ENCODE assay signal across 21 mouse cellular contexts in genomic region chr8:126813621-126814020, GRCm38 (mm10).
DNase-seq lines count a peak whose midpoint lies in the region; ATAC-seq and TF ChIP-seq lines count a peak whose summit lies in the region.
"Had no signal": no experiment of that assay in that cellular context is flagged by ENCODE, and none has a peak within 500 bp of the region (broad histone marks: within the 10 kb centered on the region; RNA-seq: fewer than 3 reads in every experiment).

No protein-coding gene starts in this region.

- TF ChIP-seq CTCF in heart, adult 2 months (IDR thresholded peaks at IDR 0.05), result peak; percentile 52
- TF ChIP-seq CTCF in liver, postnatal 0 days (IDR thresholded peaks at IDR 0.05; ENCODE audit: low read depth), result peak; percentile 50
- TF ChIP-seq CTCF in CH12.LX (conservative IDR thresholded peaks at IDR 0.05 in 1 of 2, IDR thresholded peaks at IDR 0.05 in 1 of 2; ENCODE audit: low read depth in 2 of 2, low read length in 2 of 2), result peak; percentile 27 to 37; a peak in 1 of 4 replicates

- H3K9ac ChIP-seq in heart, adult 2 months (ENCODE audit: low read depth, low read length), result no peak overlapping the region
- H3K9ac ChIP-seq in liver, postnatal 0 days (replicated peaks), result no peak overlapping the region
- no peak overlapping the region for H3K9ac ChIP-seq in liver, embryonic 12.5 days
- H3K9ac ChIP-seq in CH12.LX (ENCODE audit: insufficient read depth, low read depth), result no peak overlapping the region
- H3K9ac ChIP-seq: embryonic facial prominence, embryonic 15.5 days; forebrain, embryonic 15.5 days; limb, embryonic 13.5 days; midbrain, embryonic 15.5 days; neural tube, embryonic 12.5 days had no signal

- no peaks in the 10 kb centered on the region; the same call in 1 of the 2 replicates for H3K4me1 ChIP-seq in heart, adult 2 months (ENCODE audit: control insufficient read depth, insufficient read depth, low read length)
- peaks cover 14% of the 10 kb centered on the region for H3K4me1 ChIP-seq in liver, postnatal 0 days (ENCODE audit: insufficient read depth)
- H3K4me1 ChIP-seq in liver, embryonic 12.5 days, result peaks cover 31% of the 10 kb centered on the region
- peaks cover 12 to 55% of the 10 kb centered on the region in 2 experiments for H3K4me1 ChIP-seq in CH12.LX (ENCODE audit: control insufficient read depth in 1 of 2, insufficient read depth in 2 of 2)
- H3K4me1 ChIP-seq: embryonic facial prominence, embryonic 15.5 days; forebrain, embryonic 15.5 days; limb, embryonic 13.5 days; midbrain, embryonic 15.5 days; neural tube, embryonic 12.5 days had no signal

- no peak for DNase-seq in heart, adult 2 months
- no peak for DNase-seq in heart, postnatal 4 days
- no peak for DNase-seq in liver, postnatal 0 days
- no peak for DNase-seq in CH12.LX (ENCODE audit: extremely low read depth)
- DNase-seq in R1 (ENCODE audit: low read depth, low spot score), result peak; percentile 53
- no peak for DNase-seq in ovary, postnatal 14 days (ENCODE audit: low spot score)
- DNase-seq: cerebellum, adult 18-20 months; gastrocnemius, postnatal 14 days; heart, postnatal 36 days; kidney, postnatal 4 days; lung, postnatal 4 days; right cerebral cortex, postnatal 4 days had no signal

- no peaks in the 10 kb centered on the region for H3K79me2 ChIP-seq in heart, adult 2 months (replicated peaks; ENCODE audit: control insufficient read depth, insufficient read depth, low read length)
- H3K79me2 ChIP-seq in CH12.LX (replicated peaks; ENCODE audit: control insufficient read depth, extremely low read depth, insufficient read depth, poor library complexity, severe bottlenecking), result no peaks in the 10 kb centered on the region

- TF ChIP-seq POLR2A in heart, adult 2 months (IDR thresholded peaks at IDR 0.05; ENCODE audit: insufficient read depth, low read depth, low read length), result no peak
- no peak for TF ChIP-seq POLR2A in CH12.LX (IDR thresholded peaks at IDR 0.05; ENCODE audit: low read depth, low read length)

- in situ Hi-C loops in CH12.LX (cut with MboI; ENCODE audit: low pct_ligation_motif_present, low pct_unique_long_range_greater_than_20kb, low sequenced_read_pairs), result no loop called here

- no peak overlapping the region for H3K4me2 ChIP-seq in liver, postnatal 0 days (ENCODE audit: low read depth, low read length)
- H3K4me2 ChIP-seq in liver, embryonic 12.5 days, result no peak overlapping the region
- no peak overlapping the region for H3K4me2 ChIP-seq in CH12.LX (ENCODE audit: insufficient read depth, low read depth, poor library complexity, severe bottlenecking)
- H3K4me2 ChIP-seq: embryonic facial prominence, embryonic 15.5 days; forebrain, embryonic 15.5 days; heart, embryonic 11.5 days; limb, embryonic 13.5 days; midbrain, embryonic 15.5 days; neural tube, embryonic 12.5 days had no signal

- WGBS in heart, adult 2 months, result 85% methylated on average over 4 of the region's 4 CpGs
- 77% methylated on average over 4 of the region's 4 CpGs for whole genome bisulfite sequencing in liver, postnatal 0 days (ENCODE audit: insufficient replicate concordance)
- WGBS in liver, embryonic 12.5 days (ENCODE audit: insufficient replicate concordance), result 83% methylated on average over 4 of the region's 4 CpGs

- intact Hi-C loops in heart, adult 2 months (cut with DNase I), result no loop called here

- H3K9me3 ChIP-seq in liver, postnatal 0 days (ENCODE audit: low read length), result peaks cover 6% of the 10 kb centered on the region; the same call in 1 of the 2 replicates
- peaks cover 10% of the 10 kb centered on the region; the same call in 1 of the 2 replicates for H3K9me3 ChIP-seq in liver, embryonic 12.5 days (replicated peaks)
- H3K9me3 ChIP-seq in CH12.LX (replicated peaks; ENCODE audit: low read length), result peaks cover 15% of the 10 kb centered on the region
- H3K9me3 ChIP-seq: midbrain, embryonic 15.5 days had no signal

- H3K4me3 ChIP-seq in heart, adult 2 months, result no peak overlapping the region
- H3K4me3 ChIP-seq in liver, postnatal 0 days (ENCODE audit: low read depth, low read length), result no peak overlapping the region
- H3K4me3 ChIP-seq in liver, embryonic 12.5 days, result no peak overlapping the region
- H3K4me3 ChIP-seq in CH12.LX (replicated peaks in 1 of 3; ENCODE audit: low read depth in 2 of 3, low read length in 2 of 3, poor library complexity in 1 of 3), result no peak overlapping the region
- H3K4me3 ChIP-seq: embryonic facial prominence, embryonic 15.5 days; forebrain, embryonic 15.5 days; limb, embryonic 13.5 days; midbrain, embryonic 15.5 days; neural tube, embryonic 12.5 days had no signal

- dilution Hi-C loops in CH12.LX (cut with MboI; ENCODE audit: extremely low pct_ligation_motif_present, extremely low pct_unique_long_range_greater_than_20kb, low sequenced_read_pairs), result no loop called here

- H3K36me3 ChIP-seq in heart, adult 2 months (ENCODE audit: control insufficient read depth, insufficient read depth, low read length), result no peaks in the 10 kb centered on the region
- no peaks in the 10 kb centered on the region for H3K36me3 ChIP-seq in liver, postnatal 0 days (replicated peaks; ENCODE audit: insufficient read depth, low read length)
- no peaks in the 10 kb centered on the region for H3K36me3 ChIP-seq in liver, embryonic 12.5 days
- peaks cover 3 to 26% of the 10 kb centered on the region in 2 experiments for H3K36me3 ChIP-seq in CH12.LX (replicated peaks in 1 of 2; ENCODE audit: control insufficient read depth in 1 of 2, insufficient read depth in 1 of 2, low read length in 1 of 2)
- H3K36me3 ChIP-seq: embryonic facial prominence, embryonic 15.5 days; forebrain, embryonic 15.5 days; midbrain, embryonic 15.5 days; neural tube, embryonic 12.5 days had no signal

- ATAC-seq in liver, postnatal 0 days, result no peak
- no peak for ATAC-seq in liver, embryonic 12.5 days
- ATAC-seq in megakaryocyte progenitor cell, adult 5-6 weeks (replicated peaks; ENCODE audit: poor library complexity), result no peak
- ATAC-seq: forebrain, embryonic 15.5 days; inflammation-experienced regulatory T-cells, adult 6 months; midbrain, embryonic 15.5 days had no signal

- H3K27me3 ChIP-seq in heart, adult 2 months (ENCODE audit: control insufficient read depth, insufficient read depth, low read length), result no peaks in the 10 kb centered on the region
- H3K27me3 ChIP-seq in liver, postnatal 0 days (ENCODE audit: insufficient read depth, low read length), result no peaks in the 10 kb centered on the region
- H3K27me3 ChIP-seq in liver, embryonic 12.5 days (replicated peaks), result peaks cover 9% of the 10 kb centered on the region
- peaks cover 7% of the 10 kb centered on the region for H3K27me3 ChIP-seq in CH12.LX (replicated peaks)
- H3K27me3 ChIP-seq: embryonic facial prominence, embryonic 15.5 days; forebrain, embryonic 15.5 days; midbrain, embryonic 15.5 days; neural tube, embryonic 12.5 days had no signal

- peak; percentile 34 for TF ChIP-seq RAD21 in CH12.LX (IDR thresholded peaks at IDR 0.05; ENCODE audit: low read depth, low read length)

- H3K27ac ChIP-seq in heart, adult 2 months, result no peak overlapping the region
- no peak overlapping the region for H3K27ac ChIP-seq in liver, postnatal 0 days (ENCODE audit: low read depth)
- no peak overlapping the region for H3K27ac ChIP-seq in liver, embryonic 12.5 days
- no peak overlapping the region for H3K27ac ChIP-seq in CH12.LX (ENCODE audit: insufficient read depth, low read depth)
- H3K27ac ChIP-seq: embryonic facial prominence, embryonic 15.5 days; forebrain, embryonic 15.5 days; limb, embryonic 13.5 days; midbrain, embryonic 15.5 days; neural tube, embryonic 12.5 days had no signal

- no peak for TF ChIP-seq EP300 in heart, adult 2 months (IDR thresholded peaks at IDR 0.05; ENCODE audit: insufficient read depth, low read depth, low read length)
- TF ChIP-seq EP300 in liver, postnatal 0 days (IDR thresholded peaks at IDR 0.05; ENCODE audit: low read depth), result no peak
- no peak for TF ChIP-seq EP300 in CH12.LX (IDR thresholded peaks at IDR 0.05; ENCODE audit: low read length)

TF ChIP-seq in CH12.LX, 34 proteins besides CTCF, POLR2A, EP300 and RAD21:
- TF ChIP-seq KAT2A (IDR thresholded peaks at IDR 0.05; ENCODE audit: insufficient replicate concordance, low read length) (no peak), JUND (conservative IDR thresholded peaks at IDR 0.05; ENCODE audit: low read depth, low read length) (no peak), ZC3H11A (IDR thresholded peaks at IDR 0.05; ENCODE audit: low read depth, low read length) (no peak), MAFK (IDR thresholded peaks at IDR 0.05; ENCODE audit: insufficient replicate concordance, low read length) (no peak), POLR2AphosphoS2 (IDR thresholded peaks at IDR 0.05; ENCODE audit: low read depth, low read length) (no peak), TCF12 (IDR thresholded peaks at IDR 0.05; ENCODE audit: low read depth, low read length) (no peak), MAZ (IDR thresholded peaks at IDR 0.05; ENCODE audit: low read depth, low read length) (no peak), ZNF384 (IDR thresholded peaks at IDR 0.05; ENCODE audit: low read depth, low read length) (no peak), SIN3A (IDR thresholded peaks at IDR 0.05; ENCODE audit: low read length) (no peak)
